Mouse (Mus musculus): ENCODE results near the gene Apoa4. TPM values are rescaled to one million over a fixed set of nuclear protein-coding genes. Genes with fewer than 3 reads are reported as not detected.

The Apoa4 gene
- total and polyA plus RNA-seq, 2 experiments from 2014 or later = not detected

DNA sequence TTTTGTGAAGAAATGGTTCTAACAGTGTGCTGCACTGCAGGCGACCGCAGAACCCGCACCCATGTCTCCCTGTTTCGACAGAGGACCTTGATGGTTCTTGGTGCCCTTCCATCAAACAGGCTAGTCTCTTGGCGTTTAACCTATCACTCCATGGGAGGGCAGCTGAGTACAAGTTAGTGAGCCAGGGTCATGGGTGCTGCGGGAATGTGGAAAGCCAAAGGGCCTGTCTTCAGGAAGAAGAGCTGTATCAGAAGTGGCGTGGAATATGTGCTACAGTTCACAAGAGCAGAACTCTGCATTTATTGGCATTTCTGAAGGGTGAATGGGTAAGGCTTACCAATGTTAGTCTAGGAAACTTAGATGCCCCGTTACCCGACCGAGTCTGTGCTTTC is 25.6 kb upstream of the Apoa4 start:
- no peaks in the 10 kb centered on the region for H3K27me3 ChIP-seq (ENCODE audit: insufficient read depth, low read length)
- DNase-seq = no peak
- WGBS = 95% methylated on average over 10 of the region's 10 CpGs
- no peak for TF ChIP-seq CTCF (IDR thresholded peaks at IDR 0.05; ENCODE audit: low read depth)
- no peak overlapping the region for H3K27ac ChIP-seq (ENCODE audit: low read depth, low read length)
- no peak for ATAC-seq
- no peaks in the 10 kb centered on the region for H3K4me1 ChIP-seq (ENCODE audit: insufficient read depth)
- H3K4me3 ChIP-seq (ENCODE audit: low read depth, low read length) = no peak overlapping the region
- peaks cover 22% of the 10 kb centered on the region for H3K36me3 ChIP-seq (ENCODE audit: insufficient read depth)
- H3K9ac ChIP-seq = no peak overlapping the region
- H3K9me3 ChIP-seq (ENCODE audit: low read length) = no peaks in the 10 kb centered on the region
- H3K4me2 ChIP-seq (ENCODE audit: low read depth) = no peak overlapping the region

DNA sequence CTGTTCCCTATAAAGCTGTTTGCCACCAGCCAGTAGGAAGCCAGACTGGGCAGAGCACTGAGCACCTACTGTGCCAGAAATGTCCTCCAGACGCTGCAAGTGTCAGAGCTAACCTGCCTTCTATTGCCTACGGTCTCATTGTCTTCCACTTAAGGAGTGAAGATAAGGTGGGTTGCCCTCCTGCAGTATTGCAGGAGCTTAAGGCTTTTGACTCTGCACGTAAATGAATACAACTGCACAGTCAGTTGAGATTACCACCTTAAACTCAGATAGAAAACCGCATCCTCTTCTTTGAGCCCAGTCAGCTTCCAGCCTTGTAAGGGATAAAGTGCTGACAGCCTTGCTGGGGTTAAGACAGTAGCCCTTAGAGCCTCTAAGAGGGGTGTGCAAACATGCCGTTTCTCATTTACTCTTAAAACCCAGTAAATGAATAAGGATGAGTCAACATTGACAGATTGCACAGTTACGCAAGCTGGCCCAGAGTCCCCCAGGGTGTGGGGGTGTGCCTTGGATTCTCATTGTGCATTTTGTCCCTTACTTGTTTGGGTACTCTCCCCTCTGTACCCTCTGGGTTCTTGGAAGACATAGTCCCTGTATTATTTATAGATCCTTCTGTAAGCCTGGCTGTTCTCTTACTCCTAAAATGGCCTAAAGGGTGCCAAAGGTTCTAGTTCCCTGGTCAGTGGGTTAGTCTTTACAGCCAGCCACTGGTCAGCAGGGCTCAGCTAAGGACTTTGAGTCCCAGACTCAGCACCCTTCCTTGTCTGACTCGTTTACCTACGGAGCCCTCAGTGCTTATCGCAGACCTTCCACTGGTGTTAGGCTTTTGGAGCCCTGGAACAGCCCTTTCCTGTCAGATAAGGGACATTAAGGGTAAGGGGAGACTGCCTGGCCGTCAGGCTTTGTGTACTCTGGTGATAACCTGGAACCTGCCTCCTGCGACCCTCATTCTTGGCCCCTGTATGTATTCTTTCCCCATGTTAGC is 24.9 kb upstream of the Apoa4 start:
- Histone ChIP-seq H3K36me3 (ENCODE audit: insufficient read depth) (peaks cover 22% of the 10 kb centered on the region), H3K27ac (ENCODE audit: low read depth, low read length) (no peak overlapping the region), H3K4me1 (ENCODE audit: insufficient read depth) (no peaks in the 10 kb centered on the region), H3K9me3 (ENCODE audit: low read length) (no peaks in the 10 kb centered on the region), H3K4me2 (ENCODE audit: low read depth) (no peak overlapping the region), H3K27me3 (ENCODE audit: insufficient read depth, low read length) (no peaks in the 10 kb centered on the region), H3K4me3 (ENCODE audit: low read depth, low read length) (no peak overlapping the region), H3K9ac (no peak overlapping the region)
- no peak for TF ChIP-seq CTCF (IDR thresholded peaks at IDR 0.05; ENCODE audit: low read depth)
- ATAC-seq (no peak), DNase-seq (no peak)
- 85% methylated on average over 11 of the region's 11 CpGs for WGBS

DNA sequence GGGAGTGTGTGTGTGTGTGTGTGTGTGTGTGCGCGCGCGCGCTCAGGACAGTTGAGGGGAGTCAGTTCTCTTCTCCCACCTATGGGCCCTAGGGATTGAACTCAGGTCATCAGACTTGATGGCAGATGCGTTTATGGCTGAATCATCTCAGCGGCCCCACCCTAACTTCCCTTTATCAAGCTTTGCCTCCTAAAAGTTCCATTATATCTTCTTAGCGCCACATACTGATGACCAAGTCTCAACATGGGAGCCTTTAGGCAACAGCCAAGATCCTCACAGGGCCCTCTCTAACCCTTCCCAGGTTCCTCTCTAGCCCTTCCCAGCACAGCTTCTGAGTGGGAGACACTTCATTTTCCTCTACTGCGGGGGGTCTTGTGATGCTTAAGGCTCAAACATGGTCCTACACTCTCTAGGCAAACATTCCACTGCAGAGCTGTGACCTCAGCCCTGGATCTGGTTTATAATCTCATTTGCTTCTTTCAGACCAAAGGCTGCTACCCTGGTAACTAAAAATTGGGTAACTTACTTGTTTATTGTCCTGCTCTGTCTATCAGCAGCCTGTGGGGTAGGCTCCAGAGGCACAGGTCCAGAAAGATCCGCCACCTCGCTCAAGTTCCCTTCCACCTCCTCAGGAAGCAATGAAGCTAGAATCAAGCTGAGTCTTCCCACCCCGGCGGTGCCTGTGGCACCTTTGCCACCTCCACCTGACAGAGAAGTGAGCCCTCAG is 23.6 kb upstream of the Apoa4 start:
- no peaks in the 10 kb centered on the region for H3K9me3 ChIP-seq (ENCODE audit: low read length)
- no peak for ATAC-seq
- no peaks in the 10 kb centered on the region for H3K4me1 ChIP-seq (ENCODE audit: insufficient read depth)

GRCm38 (mm10) chr9:46218176-46218575 is 22.3 kb upstream of the Apoa4 start:
- no peak for ATAC-seq
- Histone ChIP-seq H3K27me3 (ENCODE audit: insufficient read depth, low read length) (no peaks in the 10 kb centered on the region), H3K4me3 (ENCODE audit: low read depth, low read length) (no peak overlapping the region), H3K27ac (ENCODE audit: low read depth, low read length) (no peak overlapping the region), H3K4me2 (ENCODE audit: low read depth) (no peak overlapping the region), H3K36me3 (ENCODE audit: insufficient read depth) (peaks cover 27% of the 10 kb centered on the region), H3K4me1 (ENCODE audit: insufficient read depth) (no peaks in the 10 kb centered on the region), H3K9me3 (ENCODE audit: low read length) (no peaks in the 10 kb centered on the region), H3K9ac (no peak overlapping the region)
- no peak for DNase-seq
- WGBS = 84% methylated on average over 9 of the region's 9 CpGs
- TF ChIP-seq CTCF (IDR thresholded peaks at IDR 0.05; ENCODE audit: low read depth) = no peak

More for the DNA sequence above, 23.6 kb upstream of the Apoa4 start:
- Histone ChIP-seq H3K27ac (ENCODE audit: low read depth, low read length) (no peak overlapping the region), H3K4me3 (ENCODE audit: low read depth, low read length) (no peak overlapping the region), H3K4me2 (ENCODE audit: low read depth) (no peak overlapping the region), H3K27me3 (ENCODE audit: insufficient read depth, low read length) (no peaks in the 10 kb centered on the region), H3K9ac (no peak overlapping the region), H3K36me3 (ENCODE audit: insufficient read depth) (peaks cover 24% of the 10 kb centered on the region)
- no peak for DNase-seq
- TF ChIP-seq CTCF (IDR thresholded peaks at IDR 0.05; ENCODE audit: low read depth) = no peak
- WGBS = 95% methylated on average over 13 of the region's 13 CpGs

DNA sequence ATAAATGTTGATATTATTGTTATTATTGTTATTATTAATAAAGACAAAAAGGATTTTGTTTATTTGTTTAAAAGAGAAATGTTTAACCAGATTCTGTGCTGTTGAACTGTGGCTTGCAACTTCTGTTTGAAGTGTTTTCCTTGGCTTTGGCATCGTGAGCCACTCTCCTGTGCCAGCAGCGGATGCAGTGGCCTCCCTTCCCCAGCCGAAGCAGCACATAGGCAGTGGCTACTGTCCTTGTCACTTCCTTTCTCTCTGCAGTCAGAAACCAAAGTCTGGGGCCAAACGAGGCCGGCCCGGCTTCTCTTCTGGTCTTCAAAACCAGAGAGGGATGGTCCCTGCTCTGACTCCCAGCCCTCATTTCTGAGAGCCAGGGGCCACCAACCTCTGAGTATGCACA is 17.4 kb upstream of the Apoa4 start:
- Histone ChIP-seq H3K27ac (ENCODE audit: low read depth, low read length) (no peak overlapping the region), H3K4me3 (ENCODE audit: low read depth, low read length) (no peak overlapping the region)

GRCm38 (mm10) chr9:46224101-46224500 is 16.4 kb upstream of the Apoa4 start:
- no peak for TF ChIP-seq CTCF (IDR thresholded peaks at IDR 0.05; ENCODE audit: low read depth)
- no peak overlapping the region for H3K9ac ChIP-seq
- no peak overlapping the region for H3K4me2 ChIP-seq (ENCODE audit: low read depth)
- no peaks in the 10 kb centered on the region for H3K4me1 ChIP-seq (ENCODE audit: insufficient read depth)
- peaks cover 27% of the 10 kb centered on the region for H3K36me3 ChIP-seq (ENCODE audit: insufficient read depth)
- no peaks in the 10 kb centered on the region for H3K9me3 ChIP-seq (ENCODE audit: low read length)
- 85% methylated on average over 3 of the region's 3 CpGs for WGBS
- ATAC-seq (no peak), DNase-seq (no peak)
- no peaks in the 10 kb centered on the region for H3K27me3 ChIP-seq (ENCODE audit: insufficient read depth, low read length)
- no peak overlapping the region for H3K4me3 ChIP-seq (ENCODE audit: low read depth, low read length)
- no peak overlapping the region for H3K27ac ChIP-seq (ENCODE audit: low read depth, low read length)

More for the DNA sequence above, 17.4 kb upstream of the Apoa4 start:
- Histone ChIP-seq H3K4me2 (ENCODE audit: low read depth) (no peak overlapping the region), H3K9ac (no peak overlapping the region), H3K9me3 (ENCODE audit: low read length) (no peaks in the 10 kb centered on the region), H3K36me3 (ENCODE audit: insufficient read depth) (peaks cover 27% of the 10 kb centered on the region), H3K4me1 (ENCODE audit: insufficient read depth) (no peaks in the 10 kb centered on the region), H3K27me3 (ENCODE audit: insufficient read depth, low read length) (no peaks in the 10 kb centered on the region)
- 79% methylated on average over 6 of the region's 6 CpGs for WGBS
- no peak for TF ChIP-seq CTCF (IDR thresholded peaks at IDR 0.05; ENCODE audit: low read depth)
- DNase-seq = no peak
- no peak for ATAC-seq
